Mouse (Mus musculus): ENCODE measurements around the gene Xpo1. TPM values are rescaled to one million over a fixed set of nuclear protein-coding genes. Genes with fewer than 3 reads are reported as not detected.
A peak's percentile ranks its signal among the peaks of the same experiment; 100 is the strongest.

The Xpo1 gene
- polyA plus RNA-seq (2014; fragmentation: Nextera tagmentation; extraction: Ambion mirVana), result 84.1 and 93.7 TPM in 2 replicates

- Histone ChIP-seq H3K4me3 (ENCODE audit: low read depth, low read length) (peak within 1 kb of the TSS; percentile 99), H3K36me3 (ENCODE audit: control insufficient read depth, insufficient read depth, low read length) (no peaks in the 10 kb centered on the region), H3K4me1 (ENCODE audit: control insufficient read depth, insufficient read depth, low read length) (peaks cover 15% of the 10 kb centered on the region), H3K27ac (ENCODE audit: low read depth, low read length) (peak within 1 kb of the TSS; percentile 100), H3K9ac (ENCODE audit: low read depth, low read length) (peak within 1 kb of the TSS; percentile 100), H3K9me3 (replicated peaks; ENCODE audit: control insufficient read depth, low read length) (no peaks in the 10 kb centered on the region), H3K4me2 (peak within 1 kb of the TSS; percentile 96), H3K27me3 (ENCODE audit: control insufficient read depth, insufficient read depth, low read length) (no peaks in the 10 kb centered on the region)
- peak; percentile 98 for ATAC-seq (replicated peaks; ENCODE audit: insufficient number of reproducible peaks, low FRiP score, low TSS enrichment)
- under 1% methylated on average over 59 of the region's 60 CpGs for WGBS (ENCODE audit: insufficient replicate concordance)
These were observed at the start of gene Xpo1 for GRCm38 (mm10) chr11:23255427-23256193. Gene Xpo1 (plus strand): TSS chr11:23256041.

DNA sequence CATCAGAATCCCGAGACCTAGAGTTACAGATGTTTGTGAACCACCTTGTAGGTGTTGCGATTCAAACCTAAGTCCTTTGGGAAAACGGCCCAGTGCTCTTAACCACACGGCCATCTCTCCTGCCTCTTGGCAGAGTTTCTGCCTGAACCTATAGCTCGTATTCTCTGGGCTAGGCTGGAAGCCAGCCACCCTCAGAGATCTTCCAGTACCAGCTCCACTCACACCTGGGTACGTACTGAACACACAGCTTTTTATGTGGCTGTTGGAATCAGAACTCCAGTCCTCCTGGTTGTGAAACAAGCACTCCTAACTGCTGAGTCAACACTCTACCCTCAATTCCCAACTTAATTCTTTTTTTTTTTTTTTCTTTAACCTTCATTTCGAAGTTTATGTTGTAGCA lies 46.1 kb upstream of the Xpo1 start:
- H3K27ac ChIP-seq (ENCODE audit: low read depth, low read length), result no peak overlapping the region
- H3K9me3 ChIP-seq (replicated peaks; ENCODE audit: control insufficient read depth, low read length), result no peaks in the 10 kb centered on the region
- H3K4me1 ChIP-seq (ENCODE audit: control insufficient read depth, insufficient read depth, low read length), result no peaks in the 10 kb centered on the region
- H3K4me2 ChIP-seq, result no peak overlapping the region
- H3K36me3 ChIP-seq (ENCODE audit: control insufficient read depth, insufficient read depth, low read length), result no peaks in the 10 kb centered on the region
- WGBS (ENCODE audit: insufficient replicate concordance), result 83% methylated on average over 7 of the region's 7 CpGs
- H3K9ac ChIP-seq (ENCODE audit: low read depth, low read length), result no peak overlapping the region
- no peak for ATAC-seq (replicated peaks; ENCODE audit: insufficient number of reproducible peaks, low FRiP score, low TSS enrichment)
- H3K27me3 ChIP-seq (ENCODE audit: control insufficient read depth, insufficient read depth, low read length), result no peaks in the 10 kb centered on the region
- H3K4me3 ChIP-seq (ENCODE audit: low read depth, low read length), result no peak overlapping the region

DNA sequence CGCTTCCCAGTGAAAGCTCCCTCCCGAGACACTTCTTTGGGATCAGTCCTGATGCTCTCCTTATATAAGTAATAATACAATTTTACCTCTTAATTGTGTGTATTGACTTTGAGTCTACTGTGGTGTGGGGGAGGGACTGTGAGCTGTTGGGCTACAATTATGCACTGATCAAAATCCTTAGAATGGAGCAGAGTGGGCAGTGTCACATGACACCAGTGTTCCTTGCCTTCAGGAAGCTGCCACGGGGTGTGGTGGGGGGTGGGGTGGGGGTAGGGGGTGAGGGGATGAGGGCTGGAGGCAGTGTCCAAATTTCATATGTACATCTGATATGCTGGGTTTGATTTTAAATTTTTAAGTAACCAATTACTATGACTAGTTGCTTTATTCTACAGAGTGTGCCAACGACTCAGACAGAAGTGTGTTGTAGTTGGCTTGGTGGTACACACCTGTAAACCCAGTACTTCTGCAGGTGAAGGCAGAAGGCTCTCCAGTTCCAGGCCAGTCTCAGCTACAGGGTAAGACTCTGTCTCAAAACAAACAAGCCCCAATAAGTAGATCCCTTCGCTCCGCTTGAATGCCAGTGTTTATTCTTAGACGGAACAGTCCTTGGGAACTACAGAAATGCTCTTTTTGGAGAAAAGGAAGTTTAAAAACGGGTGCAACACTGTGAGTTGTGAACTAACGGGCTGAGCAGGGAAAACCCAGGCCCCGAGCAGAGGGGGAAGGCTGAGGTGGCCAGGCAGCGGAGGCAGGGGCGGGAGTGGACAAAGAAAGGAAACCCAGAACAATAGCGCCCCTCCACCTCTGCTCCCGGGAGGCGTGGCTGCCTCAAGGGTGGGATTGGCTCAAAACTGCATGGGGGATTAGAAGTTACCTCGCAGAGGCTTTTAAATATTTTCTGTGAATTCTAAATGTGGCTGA lies 45.0 kb upstream of the Xpo1 start:
- H3K36me3 ChIP-seq (ENCODE audit: control insufficient read depth, insufficient read depth, low read length), result no peaks in the 10 kb centered on the region
- H3K27ac ChIP-seq (ENCODE audit: low read depth, low read length), result peak overlapping the region; percentile 55; the same call in 1 of the 2 replicates
- H3K9me3 ChIP-seq (replicated peaks; ENCODE audit: control insufficient read depth, low read length), result no peaks in the 10 kb centered on the region
- peak overlapping the region; percentile 56 for H3K4me2 ChIP-seq
- peak overlapping the region; percentile 20 for H3K4me3 ChIP-seq (ENCODE audit: low read depth, low read length)
- WGBS (ENCODE audit: insufficient replicate concordance), result 18% methylated on average over 16 of the region's 16 CpGs
- no peaks in the 10 kb centered on the region for H3K4me1 ChIP-seq (ENCODE audit: control insufficient read depth, insufficient read depth, low read length)
- H3K9ac ChIP-seq (ENCODE audit: low read depth, low read length), result peak overlapping the region; percentile 71
- ATAC-seq (replicated peaks; ENCODE audit: insufficient number of reproducible peaks, low FRiP score, low TSS enrichment), result no peak
- H3K27me3 ChIP-seq (ENCODE audit: control insufficient read depth, insufficient read depth, low read length), result no peaks in the 10 kb centered on the region

GRCm38 (mm10) chr11:23217430-23217829 lies 38.4 kb upstream of the Xpo1 start:
- no peaks in the 10 kb centered on the region for H3K9me3 ChIP-seq (replicated peaks; ENCODE audit: control insufficient read depth, low read length)
- no peaks in the 10 kb centered on the region for H3K4me1 ChIP-seq (ENCODE audit: control insufficient read depth, insufficient read depth, low read length)
- no peak overlapping the region for H3K4me3 ChIP-seq (ENCODE audit: low read depth, low read length)
- no peak for ATAC-seq (replicated peaks; ENCODE audit: insufficient number of reproducible peaks, low FRiP score, low TSS enrichment)
- H3K9ac ChIP-seq (ENCODE audit: low read depth, low read length), result no peak overlapping the region
- no peak overlapping the region for H3K27ac ChIP-seq (ENCODE audit: low read depth, low read length)
- WGBS (ENCODE audit: insufficient replicate concordance), result 85% methylated on average over 9 of the region's 9 CpGs
- no peak overlapping the region for H3K4me2 ChIP-seq
- H3K27me3 ChIP-seq (ENCODE audit: control insufficient read depth, insufficient read depth, low read length), result no peaks in the 10 kb centered on the region
- no peaks in the 10 kb centered on the region for H3K36me3 ChIP-seq (ENCODE audit: control insufficient read depth, insufficient read depth, low read length)

DNA sequence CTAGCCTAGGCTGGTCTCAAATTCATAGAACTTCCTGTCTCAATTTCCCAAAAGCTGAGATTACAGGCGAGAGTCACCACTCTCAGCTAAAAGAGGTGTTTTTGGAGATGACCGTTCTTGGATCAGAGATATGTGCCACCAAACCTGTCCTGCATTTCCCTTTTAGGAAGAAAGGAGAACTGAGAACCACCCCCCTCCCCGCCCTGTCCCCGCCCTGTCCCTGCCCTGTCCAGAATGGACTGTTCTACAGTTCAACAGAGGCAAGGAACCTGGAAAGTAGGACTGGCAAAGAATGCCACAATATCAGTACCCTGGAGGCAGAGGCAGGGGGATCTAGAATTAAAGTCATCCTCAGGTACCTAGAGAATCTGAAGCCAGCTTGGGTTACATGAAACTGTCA lies 19.8 kb upstream of the Xpo1 start:
- no peak for ATAC-seq (replicated peaks; ENCODE audit: insufficient number of reproducible peaks, low FRiP score, low TSS enrichment)
- no peaks in the 10 kb centered on the region for H3K9me3 ChIP-seq (replicated peaks; ENCODE audit: control insufficient read depth, low read length)
- no peak overlapping the region for H3K4me3 ChIP-seq (ENCODE audit: low read depth, low read length)
- H3K4me2 ChIP-seq, result no peak overlapping the region
- H3K27me3 ChIP-seq (ENCODE audit: control insufficient read depth, insufficient read depth, low read length), result no peaks in the 10 kb centered on the region
- no peaks in the 10 kb centered on the region for H3K4me1 ChIP-seq (ENCODE audit: control insufficient read depth, insufficient read depth, low read length)
- H3K36me3 ChIP-seq (ENCODE audit: control insufficient read depth, insufficient read depth, low read length), result no peaks in the 10 kb centered on the region
- H3K27ac ChIP-seq (ENCODE audit: low read depth, low read length), result no peak overlapping the region
- H3K9ac ChIP-seq (ENCODE audit: low read depth, low read length), result no peak overlapping the region
- WGBS (ENCODE audit: insufficient replicate concordance), result 72% methylated on average over 4 of the region's 4 CpGs

GRCm38 (mm10) chr11:23253931-23254330 lies 1.9 kb upstream of the Xpo1 start:
- WGBS (ENCODE audit: insufficient replicate concordance), result 88% methylated on average over 4 of the region's 4 CpGs

DNA sequence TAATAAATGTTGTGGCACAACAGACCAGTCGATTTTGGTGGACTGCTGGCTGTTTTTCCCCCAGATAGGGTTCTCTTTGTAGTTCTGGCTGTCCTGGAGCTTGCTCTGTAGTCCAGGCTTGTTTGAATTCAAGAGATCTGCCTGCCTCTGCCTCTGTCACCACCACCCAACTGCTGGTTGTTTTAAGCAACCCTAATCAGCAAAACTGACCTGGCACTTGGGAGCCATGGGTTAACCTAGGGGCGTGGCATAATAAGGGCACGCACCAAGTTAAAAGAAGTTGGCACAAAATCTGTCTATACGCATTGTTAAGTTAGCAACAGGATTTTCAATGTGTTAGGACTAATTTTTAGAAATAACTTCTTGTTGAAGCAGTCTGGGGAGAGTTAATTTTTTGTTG lies 1.3 kb upstream of the Xpo1 start:
- peaks cover 9% of the 10 kb centered on the region for H3K4me1 ChIP-seq (ENCODE audit: control insufficient read depth, insufficient read depth, low read length)
- H3K4me3 ChIP-seq (ENCODE audit: low read depth, low read length), result peak overlapping the region; percentile 99
- H3K27me3 ChIP-seq (ENCODE audit: control insufficient read depth, insufficient read depth, low read length), result no peaks in the 10 kb centered on the region
- peak overlapping the region; percentile 75 for H3K4me2 ChIP-seq
- no peaks in the 10 kb centered on the region for H3K9me3 ChIP-seq (replicated peaks; ENCODE audit: control insufficient read depth, low read length)
- 85% methylated on average over 4 of the region's 4 CpGs for WGBS (ENCODE audit: insufficient replicate concordance)
- no peak for ATAC-seq (replicated peaks; ENCODE audit: insufficient number of reproducible peaks, low FRiP score, low TSS enrichment)
- H3K27ac ChIP-seq (ENCODE audit: low read depth, low read length), result peak overlapping the region; percentile 82
- H3K36me3 ChIP-seq (ENCODE audit: control insufficient read depth, insufficient read depth, low read length), result no peaks in the 10 kb centered on the region
- peak overlapping the region; percentile 85 for H3K9ac ChIP-seq (ENCODE audit: low read depth, low read length)

More at GRCm38 (mm10) chr11:23253931-23254330, 1.9 kb upstream of the Xpo1 start:
- Histone ChIP-seq H3K4me3 (ENCODE audit: low read depth, low read length) (no peak overlapping the region), H3K4me2 (no peak overlapping the region), H3K9me3 (replicated peaks; ENCODE audit: control insufficient read depth, low read length) (no peaks in the 10 kb centered on the region), H3K4me1 (ENCODE audit: control insufficient read depth, insufficient read depth, low read length) (peaks cover 5% of the 10 kb centered on the region; the same call in 1 of the 2 replicates), H3K27ac (ENCODE audit: low read depth, low read length) (no peak overlapping the region), H3K9ac (ENCODE audit: low read depth, low read length) (no peak overlapping the region), H3K36me3 (ENCODE audit: control insufficient read depth, insufficient read depth, low read length) (no peaks in the 10 kb centered on the region), H3K27me3 (ENCODE audit: control insufficient read depth, insufficient read depth, low read length) (no peaks in the 10 kb centered on the region)
- ATAC-seq (replicated peaks; ENCODE audit: insufficient number of reproducible peaks, low FRiP score, low TSS enrichment), result no peak

DNA sequence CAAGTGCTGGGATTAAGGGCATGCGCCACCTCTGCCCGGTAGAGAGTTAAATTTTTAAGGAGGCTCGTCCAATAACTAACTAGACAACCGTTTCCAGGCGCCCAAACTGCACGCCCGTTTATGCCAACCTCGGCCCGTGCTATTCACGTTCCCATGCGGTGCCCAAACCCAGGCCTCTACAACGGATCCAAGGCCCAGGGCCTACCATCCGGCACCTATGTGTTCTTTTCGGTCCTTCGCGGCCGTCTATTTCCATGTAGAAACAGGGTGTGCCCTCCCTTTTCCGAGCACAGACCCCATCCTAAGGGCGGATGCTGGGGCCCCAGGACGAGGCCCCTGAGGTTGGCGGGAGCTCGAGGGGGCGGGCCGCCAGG lies 801 bp upstream of the Xpo1 start:
- H3K4me2 ChIP-seq, result peak overlapping the region; percentile 75
- H3K4me3 ChIP-seq (ENCODE audit: low read depth, low read length), result peak overlapping the region; percentile 99
- no peak for ATAC-seq (replicated peaks; ENCODE audit: insufficient number of reproducible peaks, low FRiP score, low TSS enrichment)
- peak overlapping the region; percentile 85 for H3K9ac ChIP-seq (ENCODE audit: low read depth, low read length)
- H3K27me3 ChIP-seq (ENCODE audit: control insufficient read depth, insufficient read depth, low read length), result no peaks in the 10 kb centered on the region
- peaks cover 10% of the 10 kb centered on the region for H3K4me1 ChIP-seq (ENCODE audit: control insufficient read depth, insufficient read depth, low read length)
- H3K36me3 ChIP-seq (ENCODE audit: control insufficient read depth, insufficient read depth, low read length), result no peaks in the 10 kb centered on the region
- H3K9me3 ChIP-seq (replicated peaks; ENCODE audit: control insufficient read depth, low read length), result no peaks in the 10 kb centered on the region
- H3K27ac ChIP-seq (ENCODE audit: low read depth, low read length), result peak overlapping the region; percentile 82
- 1% methylated on average over 24 of the region's 24 CpGs for WGBS (ENCODE audit: insufficient replicate concordance)
